Mouse (Mus musculus) kidney, postnatal 14 days (tissue): ENCODE data around the gene Flcn.

ENCODE experiments used
- DNase-seq: peaks from one replicate; pipeline ENCODE4 v3.0.0; 2022; ENCODE audit warnings: mixed read lengths

The Flcn gene

GRCm38 (mm10) chr11:59759626-59760025, 50.2 kb downstream of the Flcn start:
- DNase-seq = no peak

GRCm38 (mm10) chr11:59759178-59759577, 50.6 kb downstream of the Flcn start:
- DNase-seq = peak; percentile 41

GRCm38 (mm10) chr11:59758191-59758985, 51.4 kb downstream of the Flcn start:
- DNase-seq = peak; percentile 32

- DNase-seq = no peak
These were observed 53.5 kb downstream of the Flcn start for GRCm38 (mm10) chr11:59756351-59756750.

- no peak for DNase-seq
These were observed 55.3 kb downstream of the Flcn start for GRCm38 (mm10) chr11:59754504-59754903.

- DNase-seq = no peak
These were observed 60.8 kb downstream of the Flcn start for GRCm38 (mm10) chr11:59749050-59749449.

GRCm38 (mm10) chr11:59746614-59747013, 63.2 kb downstream of the Flcn start:
- DNase-seq = peak; percentile 73

GRCm38 (mm10) chr11:59745851-59746250, 64.0 kb downstream of the Flcn start:
- no peak for DNase-seq

GRCm38 (mm10) chr11:59744374-59744773, 65.4 kb downstream of the Flcn start:
- DNase-seq = peak; percentile 18

GRCm38 (mm10) chr11:59743712-59744111, 66.1 kb downstream of the Flcn start:
- DNase-seq = no peak

- no peak for DNase-seq
These were observed 66.5 kb downstream of the Flcn start for GRCm38 (mm10) chr11:59743307-59743706.

GRCm38 (mm10) chr11:59741915-59742314, 67.9 kb downstream of the Flcn start:
- no peak for DNase-seq
